Mouse (Mus musculus): Measurements from ENCODE around the gene Phtf2. TPM values are rescaled to one million over a fixed set of nuclear protein-coding genes. Genes with fewer than 3 reads are reported as not detected.

Phtf2 gene
- polyA plus RNA-seq, 1 experiment: 1.0 TPM

DNA sequence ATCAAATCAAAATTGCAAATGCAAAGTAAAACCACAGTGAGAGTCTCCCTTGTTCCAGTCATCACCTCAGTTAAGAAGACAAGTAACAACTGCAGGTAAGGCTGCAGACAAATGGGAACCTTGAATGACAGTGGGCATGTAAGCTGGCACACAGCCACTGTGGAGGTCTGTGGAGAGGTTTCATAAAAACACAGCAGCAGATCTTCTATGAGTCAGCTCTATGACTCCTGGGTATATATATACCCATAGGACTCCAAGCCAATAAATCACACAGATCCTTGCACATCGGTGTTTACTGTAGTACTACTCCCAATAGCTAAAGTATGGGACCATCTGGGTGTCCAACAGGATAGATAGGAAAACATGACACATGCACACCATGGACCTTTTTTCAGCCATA, 8.8 kb downstream of the Phtf2 start:
- Histone ChIP-seq H3K9me3 (no peaks in the 10 kb centered on the region), H3K4me3 (replicated peaks) (no peak overlapping the region), H3K36me3 (replicated peaks; ENCODE audit: low read length) (peaks cover 4% of the 10 kb centered on the region), H3K27me3 (replicated peaks) (no peaks in the 10 kb centered on the region), H3K4me1 (peaks cover 75% of the 10 kb centered on the region)
- no peak for TF ChIP-seq FLI1 (IDR thresholded peaks at IDR 0.05; ENCODE audit: low read length)
- TF ChIP-seq GATA1 (IDR thresholded peaks at IDR 0.05; ENCODE audit: borderline replicate concordance, low read length): no peak

DNA sequence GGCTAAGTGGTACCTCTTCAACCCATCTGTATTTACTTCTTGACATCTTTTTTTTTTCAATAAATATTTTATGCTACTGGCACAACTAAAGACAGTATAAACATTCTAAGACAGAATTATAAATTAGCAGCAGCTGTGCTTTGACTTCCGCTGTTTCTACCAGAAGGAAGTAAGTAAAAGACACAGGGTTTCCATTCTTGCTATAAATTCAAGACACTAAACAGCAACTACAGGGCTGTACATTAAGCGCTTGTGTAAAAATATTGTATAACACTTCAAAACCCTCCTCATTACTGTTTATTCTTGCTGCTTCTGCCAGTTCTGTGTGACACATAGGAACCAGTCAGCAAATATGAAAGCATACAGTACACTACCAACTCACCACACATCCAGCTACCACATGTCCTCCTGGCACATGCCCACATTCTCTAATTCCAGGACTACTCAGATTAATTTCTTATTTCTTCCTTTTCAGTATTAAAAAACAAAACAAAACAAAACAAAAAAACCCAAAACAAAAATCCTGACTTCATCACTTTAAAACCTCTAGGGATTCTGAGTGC, 16.6 kb downstream of the Phtf2 start:
- Histone ChIP-seq H3K27me3 (replicated peaks) (no peaks in the 10 kb centered on the region), H3K36me3 (replicated peaks; ENCODE audit: low read length) (peaks cover 6% of the 10 kb centered on the region), H3K4me3 (replicated peaks) (peak overlapping the region; percentile 83), H3K9me3 (no peaks in the 10 kb centered on the region), H3K4me1 (peaks cover 80% of the 10 kb centered on the region)
- no peak for TF ChIP-seq FLI1 (IDR thresholded peaks at IDR 0.05; ENCODE audit: low read length)
- TF ChIP-seq GATA1 (IDR thresholded peaks at IDR 0.05; ENCODE audit: borderline replicate concordance, low read length): no peak

DNA sequence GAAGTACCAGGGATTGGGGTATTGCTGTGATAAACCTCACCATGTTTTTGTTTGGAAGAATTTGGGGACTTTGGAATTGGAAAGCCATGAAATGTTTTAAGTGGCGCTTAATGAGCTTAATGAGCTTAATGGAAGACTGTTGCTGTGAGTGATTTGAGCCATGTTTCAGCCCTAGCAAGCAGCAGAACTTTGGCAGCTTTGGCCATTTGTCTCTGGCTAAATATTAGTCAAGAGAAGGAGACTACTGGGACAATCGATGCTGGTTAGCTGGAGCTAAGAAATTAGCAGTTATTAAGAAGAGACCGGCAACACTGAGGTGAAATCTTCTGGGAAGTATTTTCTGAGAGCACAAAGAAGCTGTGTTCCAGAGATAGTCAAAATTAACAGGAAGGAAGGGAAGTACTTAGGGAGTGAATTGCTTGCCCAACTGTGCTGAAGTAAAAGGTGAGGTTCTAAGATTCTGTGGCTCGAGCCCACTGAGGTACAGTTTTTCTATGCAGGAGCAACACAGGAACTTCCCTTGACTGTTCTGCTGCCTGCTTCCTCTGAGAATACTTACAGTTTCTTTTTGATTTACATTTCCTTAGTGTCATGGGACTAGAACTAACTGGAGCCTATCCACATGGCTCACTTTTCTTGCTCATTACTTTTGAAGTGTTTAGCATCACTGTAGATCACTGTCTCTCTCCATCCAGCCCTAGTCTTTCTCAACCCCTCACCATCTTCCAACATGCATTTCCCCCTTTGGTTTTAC, 17.5 kb downstream of the Phtf2 start:
- Histone ChIP-seq H3K27me3 (replicated peaks) (no peaks in the 10 kb centered on the region), H3K9me3 (no peaks in the 10 kb centered on the region), H3K4me3 (replicated peaks) (peak overlapping the region; percentile 81), H3K36me3 (replicated peaks; ENCODE audit: low read length) (peaks cover 6% of the 10 kb centered on the region), H3K4me1 (peaks cover 74% of the 10 kb centered on the region)
- TF ChIP-seq GATA1 (IDR thresholded peaks at IDR 0.05; ENCODE audit: borderline replicate concordance, low read length) (no peak), FLI1 (IDR thresholded peaks at IDR 0.05; ENCODE audit: low read length) (no peak)

DNA sequence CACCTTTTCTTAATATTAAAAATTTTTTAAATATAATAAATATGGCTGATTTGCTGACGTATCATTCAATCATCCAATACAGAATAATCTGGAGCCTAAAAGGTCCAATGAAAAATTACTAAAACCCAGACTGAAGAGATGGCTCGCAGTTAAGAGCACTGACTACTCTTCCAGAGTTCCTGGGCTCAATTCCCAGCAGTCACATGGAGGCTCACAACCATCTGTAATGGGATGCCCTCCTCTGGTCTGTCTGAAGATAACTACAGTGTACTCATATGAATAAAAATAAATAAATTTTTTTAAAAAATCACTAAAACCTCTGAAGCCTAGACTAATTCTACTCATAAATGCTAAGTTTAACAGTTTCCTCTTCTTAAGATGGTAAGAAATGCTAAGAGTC, 20.0 kb downstream of the Phtf2 start:
- Histone ChIP-seq H3K27me3 (replicated peaks) (no peaks in the 10 kb centered on the region), H3K36me3 (replicated peaks; ENCODE audit: low read length) (peaks cover 12% of the 10 kb centered on the region), H3K9me3 (no peaks in the 10 kb centered on the region), H3K4me3 (replicated peaks) (no peak overlapping the region), H3K4me1 (peaks cover 51% of the 10 kb centered on the region)
- TF ChIP-seq FLI1 (IDR thresholded peaks at IDR 0.05; ENCODE audit: low read length) (no peak), GATA1 (IDR thresholded peaks at IDR 0.05; ENCODE audit: borderline replicate concordance, low read length) (no peak)

DNA sequence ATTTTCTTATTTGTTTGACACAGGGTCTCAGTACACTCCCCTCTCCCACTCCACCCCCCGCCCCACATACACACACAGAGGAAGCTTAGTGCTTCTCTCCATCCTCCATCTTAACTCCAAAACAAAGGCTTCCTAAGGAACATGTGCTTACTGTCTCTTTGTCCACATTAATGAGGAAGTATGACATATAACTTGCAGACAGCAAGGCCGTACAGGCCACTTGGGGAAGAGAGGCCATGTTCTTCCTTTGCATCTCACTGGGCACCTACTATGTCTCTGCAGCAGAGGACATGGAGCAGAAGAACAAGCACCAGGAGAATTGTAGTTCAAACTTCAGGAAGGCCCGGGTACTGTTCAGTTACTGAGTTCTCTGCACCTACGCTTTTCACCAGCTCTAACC, 21.4 kb downstream of the Phtf2 start:
- no peak for TF ChIP-seq GATA1 (IDR thresholded peaks at IDR 0.05; ENCODE audit: borderline replicate concordance, low read length)
- TF ChIP-seq FLI1 (IDR thresholded peaks at IDR 0.05; ENCODE audit: low read length): no peak

DNA sequence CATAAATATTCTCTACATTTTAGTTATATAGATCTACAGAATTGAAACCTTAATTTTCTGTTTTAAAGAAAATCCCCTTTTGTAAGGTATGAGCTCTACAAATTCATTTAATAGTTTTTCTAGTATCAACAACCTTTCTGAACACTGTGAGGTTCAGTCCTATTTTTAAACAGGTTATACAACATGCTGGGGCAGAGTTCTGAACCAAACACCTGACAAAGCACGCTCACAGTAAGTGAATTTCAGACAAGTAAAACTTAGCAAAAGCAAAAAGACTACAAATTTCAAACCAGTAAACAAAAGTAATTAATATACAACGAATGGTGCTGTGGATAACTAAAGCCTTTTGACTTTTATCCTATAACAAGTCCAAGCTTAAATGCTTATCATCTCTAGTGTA, 23.5 kb downstream of the Phtf2 start:
- no peaks in the 10 kb centered on the region for H3K9me3 ChIP-seq
- no peak for TF ChIP-seq GATA1 (IDR thresholded peaks at IDR 0.05; ENCODE audit: borderline replicate concordance, low read length)
- TF ChIP-seq FLI1 (IDR thresholded peaks at IDR 0.05; ENCODE audit: low read length): no peak
- no peaks in the 10 kb centered on the region for H3K27me3 ChIP-seq (replicated peaks)
- no peak overlapping the region for H3K4me3 ChIP-seq (replicated peaks)
- peaks cover 10% of the 10 kb centered on the region for H3K36me3 ChIP-seq (replicated peaks; ENCODE audit: low read length)
- H3K4me1 ChIP-seq: peaks cover 24% of the 10 kb centered on the region

More for the DNA sequence above, 21.4 kb downstream of the Phtf2 start:
- Histone ChIP-seq H3K4me3 (replicated peaks) (no peak overlapping the region), H3K4me1 (peaks cover 41% of the 10 kb centered on the region), H3K27me3 (replicated peaks) (no peaks in the 10 kb centered on the region), H3K9me3 (no peaks in the 10 kb centered on the region), H3K36me3 (replicated peaks; ENCODE audit: low read length) (peaks cover 10% of the 10 kb centered on the region)

DNA sequence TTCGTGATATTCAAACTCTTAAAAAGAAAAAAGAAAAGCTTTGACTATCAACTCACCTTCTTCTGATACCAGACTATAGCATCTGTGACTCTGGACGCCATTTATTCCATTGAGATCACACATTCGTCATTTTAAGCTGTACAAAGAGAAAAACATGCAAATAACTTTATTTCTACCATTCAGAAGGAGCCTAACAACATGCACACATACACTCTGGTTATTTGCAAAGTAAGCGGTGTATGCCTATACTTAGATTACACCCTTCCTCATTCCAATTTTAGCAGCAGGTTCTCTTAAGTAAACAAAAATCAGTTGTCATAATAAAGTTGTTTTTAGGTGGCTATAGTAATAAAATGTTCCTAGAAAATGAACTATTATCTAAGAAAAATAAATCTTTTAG, 26.9 kb downstream of the Phtf2 start:
- Histone ChIP-seq H3K4me3 (replicated peaks) (no peak overlapping the region), H3K4me1 (peaks cover 19% of the 10 kb centered on the region), H3K36me3 (replicated peaks; ENCODE audit: low read length) (peaks cover 26% of the 10 kb centered on the region), H3K9me3 (no peaks in the 10 kb centered on the region), H3K27me3 (replicated peaks) (no peaks in the 10 kb centered on the region)
- TF ChIP-seq FLI1 (IDR thresholded peaks at IDR 0.05; ENCODE audit: low read length): no peak
- TF ChIP-seq GATA1 (IDR thresholded peaks at IDR 0.05; ENCODE audit: borderline replicate concordance, low read length): no peak

DNA sequence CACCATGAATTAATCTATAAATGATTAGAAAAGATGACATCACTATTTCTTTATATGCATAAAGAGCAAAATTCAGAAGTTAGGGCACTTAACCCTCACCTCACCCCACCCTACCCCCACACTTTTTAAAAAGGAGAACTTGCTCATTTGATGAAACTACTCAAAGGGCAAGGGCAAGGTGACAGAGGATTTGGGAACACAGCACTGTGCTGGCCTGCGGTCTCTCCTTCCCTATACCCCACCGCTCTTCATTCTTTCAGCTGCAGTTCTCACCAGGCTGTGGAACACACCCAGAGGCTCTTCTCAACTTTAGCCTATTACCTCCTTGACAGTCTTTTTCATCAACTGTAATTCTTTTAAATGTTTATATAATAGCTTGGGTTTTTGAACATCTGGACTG, 34.9 kb downstream of the Phtf2 start:
- Histone ChIP-seq H3K36me3 (replicated peaks; ENCODE audit: low read length) (peaks cover 19% of the 10 kb centered on the region), H3K4me1 (peaks cover 62% of the 10 kb centered on the region), H3K4me3 (replicated peaks) (no peak overlapping the region), H3K27me3 (replicated peaks) (no peaks in the 10 kb centered on the region), H3K9me3 (no peaks in the 10 kb centered on the region)
- TF ChIP-seq FLI1 (IDR thresholded peaks at IDR 0.05; ENCODE audit: low read length) (no peak), GATA1 (IDR thresholded peaks at IDR 0.05; ENCODE audit: borderline replicate concordance, low read length) (no peak)

DNA sequence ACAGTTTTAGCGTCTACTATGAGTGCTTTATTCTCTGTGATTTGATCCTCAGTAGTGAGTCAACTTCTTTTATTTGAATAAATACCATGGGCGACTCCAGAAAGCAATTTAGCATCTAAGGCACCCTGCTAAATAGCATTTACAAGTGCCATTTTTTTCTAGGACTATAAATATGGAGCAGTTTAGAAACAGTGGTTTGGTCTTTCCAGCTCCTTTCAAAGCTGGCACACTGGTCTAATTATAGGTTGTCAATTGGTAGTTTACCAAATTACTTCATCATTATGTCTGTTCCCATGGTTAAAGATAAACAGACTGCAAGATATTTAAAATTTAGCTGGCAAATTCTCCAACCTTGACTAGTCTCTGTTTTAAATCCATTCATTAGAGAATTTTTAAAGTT, 38.1 kb downstream of the Phtf2 start:
- H3K4me1 ChIP-seq: peaks cover 71% of the 10 kb centered on the region
- no peaks in the 10 kb centered on the region for H3K27me3 ChIP-seq (replicated peaks)
- H3K9me3 ChIP-seq: no peaks in the 10 kb centered on the region
- no peak overlapping the region for H3K4me3 ChIP-seq (replicated peaks)
- TF ChIP-seq FLI1 (IDR thresholded peaks at IDR 0.05; ENCODE audit: low read length): no peak
- TF ChIP-seq GATA1 (IDR thresholded peaks at IDR 0.05; ENCODE audit: borderline replicate concordance, low read length): no peak
- H3K36me3 ChIP-seq (replicated peaks; ENCODE audit: low read length): peaks cover 3% of the 10 kb centered on the region

DNA sequence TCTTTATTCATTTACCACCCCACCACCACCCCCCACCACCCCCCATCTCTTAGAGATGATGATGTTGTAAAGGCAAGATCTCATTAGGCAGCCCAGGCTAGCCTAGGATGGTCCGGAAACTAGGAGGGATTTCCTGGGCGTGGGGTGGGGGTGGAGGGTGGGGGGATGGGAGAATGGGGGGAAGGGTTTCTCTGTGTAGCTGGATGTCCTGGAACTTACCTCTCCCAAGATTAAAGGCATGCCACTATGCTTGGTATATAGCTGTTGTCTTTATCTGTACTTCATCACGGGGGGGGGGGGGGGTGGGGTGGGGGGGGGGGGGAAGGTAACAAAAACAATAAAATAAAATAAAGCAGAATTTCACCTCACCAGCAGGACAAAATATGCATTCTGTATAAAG, 38.5 kb downstream of the Phtf2 start:
- Histone ChIP-seq H3K27me3 (replicated peaks) (no peaks in the 10 kb centered on the region), H3K4me3 (replicated peaks) (no peak overlapping the region), H3K4me1 (peaks cover 67% of the 10 kb centered on the region), H3K36me3 (replicated peaks; ENCODE audit: low read length) (peaks cover 3% of the 10 kb centered on the region), H3K9me3 (no peaks in the 10 kb centered on the region)
- TF ChIP-seq GATA1 (IDR thresholded peaks at IDR 0.05; ENCODE audit: borderline replicate concordance, low read length) (no peak), FLI1 (IDR thresholded peaks at IDR 0.05; ENCODE audit: low read length) (no peak)

Data from megakaryocyte, embryonic 14.5 days (primary cell).